Mouse (Mus musculus): ENCODE data around the gene Dscam.

The Dscam gene

GRCm38 (mm10) chr16:96757588-96758313 is 412.8 kb downstream of the Dscam start:
- WGBS, result 27% methylated on average over 9 of the region's 9 CpGs

- WGBS, result 48% methylated on average over 7 of the region's 7 CpGs
Observed at GRCm38 (mm10) chr16:96756994-96757393, 413.6 kb downstream of the Dscam start.

- WGBS, result 40% methylated on average over 6 of the region's 6 CpGs
Observed at GRCm38 (mm10) chr16:96754971-96755504, 415.5 kb downstream of the Dscam start.

GRCm38 (mm10) chr16:96754381-96754780 is 416.2 kb downstream of the Dscam start:
- WGBS, result 58% methylated on average over 6 of the region's 6 CpGs

- WGBS, result 22% methylated on average over 4 of the region's 4 CpGs
Observed at GRCm38 (mm10) chr16:96753781-96754173, 416.8 kb downstream of the Dscam start.

- WGBS, result 53% methylated on average over 2 of the region's 2 CpGs
Observed at GRCm38 (mm10) chr16:96753164-96753780, 417.3 kb downstream of the Dscam start.

- WGBS, result 64% methylated on average over 5 of the region's 5 CpGs
Observed at GRCm38 (mm10) chr16:96742475-96743255, 427.9 kb downstream of the Dscam start.

- 73% methylated on average over 1 of the region's 1 CpGs for WGBS
Observed at GRCm38 (mm10) chr16:96741336-96741735, 429.2 kb downstream of the Dscam start.

GRCm38 (mm10) chr16:96740073-96741055 is 430.2 kb downstream of the Dscam start:
- 45% methylated on average over 7 of the region's 7 CpGs for WGBS

GRCm38 (mm10) chr16:96736501-96736900 is 434.1 kb downstream of the Dscam start:
- WGBS, result 85% methylated on average over 1 of the region's 1 CpGs

GRCm38 (mm10) chr16:96730881-96731280 is 439.7 kb downstream of the Dscam start:
- WGBS, result 85% methylated on average over 3 of the region's 3 CpGs

GRCm38 (mm10) chr16:96727836-96728774 is 442.4 kb downstream of the Dscam start:
- WGBS, result 49% methylated on average over 13 of the region's 13 CpGs

- 74% methylated on average over 8 of the region's 8 CpGs for WGBS
Observed at GRCm38 (mm10) chr16:96725071-96725724, 445.4 kb downstream of the Dscam start.

GRCm38 (mm10) chr16:96724591-96724990 is 446.0 kb downstream of the Dscam start:
- WGBS, result 83% methylated on average over 5 of the region's 5 CpGs

GRCm38 (mm10) chr16:96724123-96724522 is 446.4 kb downstream of the Dscam start:
- 88% methylated on average over 3 of the region's 3 CpGs for WGBS

GRCm38 (mm10) chr16:96723066-96723669 is 447.4 kb downstream of the Dscam start:
- WGBS, result 88% methylated on average over 2 of the region's 2 CpGs

GRCm38 (mm10) chr16:96722135-96722534 is 448.4 kb downstream of the Dscam start:
- 65% methylated on average over 3 of the region's 3 CpGs for WGBS

GRCm38 (mm10) chr16:96721241-96721640 is 449.3 kb downstream of the Dscam start:
- WGBS, result 67% methylated on average over 9 of the region's 9 CpGs

- WGBS, result 67% methylated on average over 5 of the region's 5 CpGs
Observed at GRCm38 (mm10) chr16:96720666-96721065, 449.9 kb downstream of the Dscam start.

Data from cerebral cortex, adult 2 months (tissue).